Mouse (Mus musculus) frontal cortex, adult (tissue): ENCODE results near the gene Map2k3.

Experiments
- ATAC-seq: cut with Nextera tagmentation; 2 replicates; pipeline ENCODE4 v1.9.2; 2017; ENCODE audit warnings: mild to moderate bottlenecking, moderate library complexity, mixed read lengths; ENCODE audit not compliant: low TSS enrichment

Gene Map2k3

DNA sequence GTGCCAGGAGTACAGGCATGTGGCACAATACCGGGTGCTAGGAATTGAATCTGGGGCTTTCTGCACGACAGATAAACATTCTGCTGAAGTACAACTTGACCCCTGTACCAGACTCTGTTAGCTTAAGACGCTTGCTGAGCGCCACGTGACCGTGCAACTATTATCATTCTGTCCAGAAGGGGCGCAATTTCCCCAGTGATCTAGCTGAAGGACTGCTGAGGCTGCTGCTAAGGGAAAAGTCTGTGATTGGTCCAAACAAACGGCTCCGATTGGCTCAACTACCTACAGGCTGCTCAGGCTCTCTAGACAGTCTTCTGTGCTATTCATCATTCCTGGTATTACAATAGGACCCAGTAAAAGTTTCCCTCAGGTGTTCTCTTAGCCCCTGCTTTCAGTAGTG, 4.6 kb upstream of the Map2k3 start:
- ATAC-seq: peak; percentile 88

- no peak for ATAC-seq
Measured at GRCm38 (mm10) chr11:60930724-60931281, 1.0 kb upstream of the Map2k3 start.

GRCm38 (mm10) chr11:60931282-60931868, 458 bp upstream of the Map2k3 start:
- ATAC-seq: no peak; the same call in 1 of the 2 replicates

DNA sequence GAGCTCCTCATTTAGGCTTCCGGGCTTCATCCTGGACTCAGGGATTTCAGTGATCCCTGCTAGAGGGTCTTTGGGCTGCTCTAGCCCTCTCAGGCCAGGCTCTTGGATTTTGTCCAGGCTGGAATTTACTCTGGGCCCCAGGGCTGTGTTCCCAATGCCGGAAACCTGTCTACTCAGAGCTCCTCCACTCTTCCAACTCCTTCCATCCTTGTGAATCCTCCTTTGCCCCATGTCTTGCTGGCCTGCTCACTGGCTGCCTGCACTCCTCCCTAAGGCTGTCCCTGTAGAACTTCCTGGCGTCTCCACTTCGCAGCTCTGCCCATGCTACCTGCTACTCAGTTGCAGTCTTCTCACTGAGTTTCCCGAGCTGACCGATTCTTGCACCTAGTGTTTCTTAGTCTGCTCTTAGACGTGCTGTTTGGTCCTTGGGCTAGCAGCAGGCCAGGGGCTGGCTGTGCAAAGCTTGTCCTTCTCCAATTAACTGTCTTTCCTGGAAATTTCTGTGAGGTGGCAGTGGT, 729 bp downstream of the Map2k3 start:
- 0 out of 2 replicates have a peak, but pooled peaks have one; percentile 5 for ATAC-seq

- no peak for ATAC-seq
Measured at GRCm38 (mm10) chr11:60933178-60933930, 1.5 kb downstream of the Map2k3 start.

DNA sequence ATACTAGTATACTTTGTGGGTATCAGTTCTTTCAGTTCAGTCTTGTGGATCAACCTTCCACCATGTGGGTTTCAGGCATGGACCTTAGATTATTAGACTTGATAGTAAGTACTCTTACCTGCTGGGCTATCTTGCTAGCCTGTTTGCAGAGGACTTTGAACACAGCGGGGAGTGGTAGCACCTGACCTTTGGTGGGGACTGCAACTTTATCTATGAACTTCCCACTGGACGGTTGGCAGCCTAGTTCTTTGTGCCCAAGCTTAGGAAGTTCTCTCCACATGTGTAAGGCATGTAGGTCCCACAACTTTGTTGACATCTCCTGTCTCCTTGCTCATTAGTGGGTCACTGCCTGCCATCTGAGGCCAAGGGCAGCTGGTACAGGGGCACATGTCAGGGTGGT, 3.0 kb downstream of the Map2k3 start:
- no peak for ATAC-seq

- ATAC-seq: peak; percentile 76
Measured at GRCm38 (mm10) chr11:60935326-60935974, 3.6 kb downstream of the Map2k3 start.

- no peak for ATAC-seq
Measured at GRCm38 (mm10) chr11:60935975-60936373, 4.1 kb downstream of the Map2k3 start.

GRCm38 (mm10) chr11:60937611-60938010, 5.8 kb downstream of the Map2k3 start:
- ATAC-seq: no peak

DNA sequence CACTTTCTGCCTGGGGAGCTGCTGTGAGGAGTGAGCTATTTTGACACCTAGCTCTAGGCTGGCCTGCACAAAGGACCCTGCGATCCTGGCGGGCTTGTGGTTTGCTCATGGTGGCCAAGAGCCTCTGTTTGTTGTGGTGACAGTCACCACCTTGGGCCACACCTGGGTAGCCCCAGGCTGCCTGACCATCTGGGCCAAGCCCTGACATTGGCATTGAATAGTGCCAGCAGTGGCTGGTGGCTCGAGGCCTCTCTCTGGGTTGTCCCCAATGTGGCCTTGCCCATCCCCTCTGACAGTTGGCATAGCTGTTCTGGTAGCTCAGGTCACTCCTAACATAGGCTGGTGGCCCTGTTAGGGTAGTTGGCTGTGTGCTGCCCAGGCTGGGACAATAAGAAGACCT, 7.7 kb downstream of the Map2k3 start:
- no peak for ATAC-seq

DNA sequence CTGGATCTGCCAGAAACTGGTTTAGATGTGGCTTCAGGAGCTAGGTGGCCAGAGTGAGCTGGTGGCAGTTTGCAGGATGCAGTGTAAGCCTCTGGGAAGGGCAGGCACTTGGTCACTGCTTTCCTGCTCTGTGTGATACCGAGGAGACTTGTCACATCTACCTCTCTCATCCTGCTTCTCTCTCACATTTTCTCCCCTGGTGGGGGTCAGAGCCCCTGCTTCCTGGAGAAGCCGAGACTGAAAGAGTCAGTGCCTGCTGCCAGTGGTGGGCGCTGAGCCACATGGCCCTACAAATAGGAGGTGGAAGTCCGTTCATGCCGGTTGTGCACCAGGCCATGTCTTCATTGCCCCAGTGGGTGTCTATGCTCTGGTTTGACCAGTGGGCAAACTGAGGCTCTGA, 8.7 kb downstream of the Map2k3 start:
- no peak for ATAC-seq

DNA sequence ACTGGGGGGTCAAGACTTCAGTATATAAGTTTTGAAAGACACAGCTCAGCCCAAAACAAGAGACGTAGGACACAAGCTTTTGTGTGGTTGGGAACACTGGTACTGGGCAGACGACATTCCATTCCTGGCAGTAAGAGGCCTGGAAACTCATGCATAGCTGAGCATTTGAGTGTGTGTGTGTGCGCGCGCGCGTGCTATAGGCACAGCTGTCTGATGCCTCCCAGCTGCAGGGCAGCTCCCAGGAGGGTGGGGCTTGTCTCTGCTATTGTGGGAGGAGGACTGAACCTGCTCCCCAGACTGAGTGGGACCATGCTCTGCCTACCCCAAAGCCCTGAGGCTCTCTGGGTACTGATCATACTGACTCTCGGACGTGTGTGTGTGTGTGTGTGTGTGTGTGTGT, 9.5 kb downstream of the Map2k3 start:
- no peak for ATAC-seq

- ATAC-seq: no peak
Measured at GRCm38 (mm10) chr11:60942263-60943015, 10.6 kb downstream of the Map2k3 start.

DNA sequence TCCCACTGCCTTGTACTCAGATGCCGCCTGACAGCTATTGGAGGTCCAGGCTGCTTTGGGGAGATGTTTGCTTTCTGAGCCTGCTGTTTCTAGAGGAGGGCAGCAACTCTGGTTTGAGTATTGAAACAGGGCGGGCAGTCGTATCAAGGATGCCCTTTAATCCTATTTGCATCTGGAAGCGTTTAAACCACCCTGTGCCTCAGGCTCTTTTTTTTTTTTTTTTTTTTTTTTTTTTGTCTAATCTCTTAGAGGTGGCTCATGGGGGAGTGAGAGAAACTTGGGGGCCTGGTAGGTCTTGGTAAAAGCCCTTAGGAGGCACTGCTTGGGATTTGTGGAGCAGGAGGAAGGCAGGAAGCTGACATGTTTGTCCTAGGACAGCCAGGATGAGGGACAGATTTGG, 13.2 kb downstream of the Map2k3 start:
- no peak for ATAC-seq

DNA sequence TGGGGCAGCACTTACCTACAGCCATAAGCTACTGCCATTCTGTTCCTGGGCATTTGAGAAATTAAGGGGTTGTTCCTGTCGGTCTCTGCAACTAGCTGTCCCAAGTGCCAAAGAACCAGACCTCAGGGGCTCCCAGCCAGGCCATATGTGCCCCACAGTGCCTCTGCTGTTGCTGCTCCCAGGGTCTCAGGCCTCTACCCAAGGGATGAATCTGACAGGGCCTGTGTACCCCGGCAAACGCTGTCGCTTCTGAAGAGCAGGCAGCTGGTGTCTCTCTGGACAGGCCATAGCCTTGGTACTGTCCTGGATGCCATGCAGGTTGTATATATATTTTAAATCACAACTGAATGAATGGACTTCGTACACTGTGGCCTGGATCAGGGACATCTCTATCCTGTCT, 20.1 kb downstream of the Map2k3 start:
- no peak for ATAC-seq

- no peak for ATAC-seq
Measured at GRCm38 (mm10) chr11:60952362-60952761, 20.5 kb downstream of the Map2k3 start.

DNA sequence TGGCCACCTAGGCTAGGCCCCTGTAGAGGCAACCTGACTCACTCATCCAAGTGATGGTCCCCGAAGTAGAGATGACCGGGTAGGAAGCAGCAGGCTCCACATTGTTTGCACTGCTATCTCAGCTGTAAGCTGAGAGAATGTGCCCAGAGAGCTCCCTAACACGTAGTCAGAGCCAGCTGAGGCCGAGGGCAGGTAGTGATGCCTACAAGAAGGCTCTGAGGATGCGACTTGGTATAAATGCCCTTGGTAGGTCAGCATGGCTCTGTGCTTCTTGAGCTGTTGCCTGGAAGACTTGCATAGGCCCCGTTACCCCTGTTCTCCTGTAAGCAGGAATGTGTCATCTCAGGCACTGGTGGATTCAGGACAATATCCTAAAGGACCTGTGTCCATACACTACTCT, 21.2 kb downstream of the Map2k3 start:
- ATAC-seq: no peak

DNA sequence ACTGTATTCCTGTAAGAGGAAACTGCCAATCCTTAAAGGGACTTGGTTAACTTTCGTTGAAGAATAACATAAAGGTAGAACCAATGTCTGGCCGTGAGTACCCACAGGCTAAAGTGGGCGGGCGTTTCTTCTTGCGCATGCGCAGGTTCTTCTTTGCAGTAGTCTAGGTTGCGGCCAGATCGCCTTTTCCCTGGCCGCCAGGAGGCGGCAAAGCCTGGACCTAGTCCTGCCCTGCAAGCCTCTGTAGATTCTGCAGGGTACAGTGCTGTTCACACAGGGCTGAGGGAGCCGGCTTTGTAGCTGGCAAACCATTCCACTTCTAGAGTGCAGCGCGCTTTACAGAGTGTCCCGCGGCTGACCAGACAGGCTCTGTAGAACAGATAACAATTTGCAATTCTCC, 22.0 kb downstream of the Map2k3 start:
- peak; percentile 95 for ATAC-seq

DNA sequence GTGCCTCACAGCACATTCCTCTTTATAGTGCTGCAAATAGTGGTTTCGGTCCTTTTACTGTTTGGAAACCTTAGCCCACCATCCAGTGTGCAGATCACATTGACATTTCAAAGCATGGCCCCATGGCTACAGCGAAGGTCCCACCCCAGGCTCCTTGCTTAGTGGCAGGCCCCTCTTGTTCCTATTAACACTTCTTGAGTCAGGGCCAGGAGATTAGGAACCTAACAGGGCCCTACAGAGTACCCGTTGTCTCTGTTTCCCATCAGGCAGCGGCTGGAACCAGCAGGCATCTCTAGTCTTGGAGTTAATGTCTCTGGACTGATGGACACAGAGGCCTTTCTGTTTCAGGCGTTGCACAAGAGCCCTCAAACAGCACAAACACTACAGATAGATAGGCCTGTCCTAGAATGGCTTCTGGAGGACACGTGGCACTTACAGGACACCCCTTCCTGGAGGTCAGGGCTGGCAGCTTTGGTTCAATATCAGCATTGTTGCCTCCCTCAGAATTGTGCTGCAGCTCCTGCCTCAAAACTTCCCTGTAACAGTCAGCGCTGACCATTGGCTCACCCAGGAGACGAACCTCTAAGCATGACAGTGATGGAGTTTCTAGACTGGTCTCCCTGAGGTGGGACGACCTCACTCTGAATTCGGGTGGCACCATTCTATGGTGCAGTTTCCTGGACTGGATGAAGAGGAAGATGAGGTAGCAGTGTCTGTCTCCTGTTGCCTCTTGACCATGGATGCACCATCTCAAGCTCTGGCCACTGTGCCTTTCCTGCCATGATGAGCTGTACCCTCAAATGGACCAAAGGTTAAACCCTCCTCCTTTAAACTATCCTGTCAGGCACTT, 22.6 kb downstream of the Map2k3 start:
- 0 out of 2 replicates have a peak, but pooled peaks have one; percentile 6 for ATAC-seq

- ATAC-seq: no peak
Measured at GRCm38 (mm10) chr11:60955621-60956383, 24.0 kb downstream of the Map2k3 start.
